Mouse (Mus musculus) embryonic fibroblast, embryonic 13.5 days (primary cell): ENCODE data around the gene Slc39a7. TPM values are rescaled to one million over a fixed set of nuclear protein-coding genes. Genes with fewer than 3 reads are reported as not detected.

ENCODE experiments used
- H3K27ac ChIP-seq: 2 replicates; pipeline ENCODE4 v1.5.1; 2012; ENCODE audit warnings: low read length, control low read depth, inconsistent platforms; ENCODE audit not compliant: insufficient read depth
- H3K4me1 ChIP-seq: 2 replicates; pipeline ENCODE4 v1.6.1; 2011; ENCODE audit warnings: low read length; ENCODE audit not compliant: control insufficient read depth, insufficient read depth
- H3K4me3 ChIP-seq: 2 replicates; pipeline ENCODE4 v1.5.1; 2011; ENCODE audit warnings: mild to moderate bottlenecking, control low read depth, low read length; ENCODE audit not compliant: insufficient read depth
- CTCF ChIP-seq: IDR thresholded peaks from 2 replicates; pipeline ENCODE4 v1.5.1; 2011; ENCODE audit warnings: mild to moderate bottlenecking, control low read depth, low read length, moderate library complexity, borderline replicate concordance; ENCODE audit not compliant: insufficient read depth
- POLR2A ChIP-seq: IDR thresholded peaks from 2 replicates; pipeline ENCODE4 v1.6.1; 2011; ENCODE audit warnings: low read depth, mild to moderate bottlenecking, control low read depth, low read length, moderate library complexity
- polyA plus RNA-seq: library from polyadenylated mRNA; stranded (reverse); fragments of >200 nt; gene quantifications from 2 replicates; pipeline ENCODE4 v1.2.4, GENCODE M21; 2011; ENCODE audit warnings: low read depth; ENCODE audit not compliant: missing spikeins, insufficient read length

The Slc39a7 gene
- polyA plus RNA-seq, 1 experiment: 181 TPM

GRCm38 (mm10) chr17:34032806-34033205, 1.3 kb upstream of the Slc39a7 start:
- Histone ChIP-seq H3K4me3 (peak overlapping the region; percentile 60), H3K4me1 (peaks cover 18% of the 10 kb centered on the region), H3K27ac (no peak overlapping the region)
- TF ChIP-seq CTCF (no peak), POLR2A (no peak; the same call in 1 of the 2 replicates)

- TF ChIP-seq CTCF (no peak), POLR2A (peak; percentile 70)
These were observed 721 bp upstream of the Slc39a7 start for GRCm38 (mm10) chr17:34032174-34032632.

GRCm38 (mm10) chr17:34030861-34031326, 588 bp downstream of the Slc39a7 start:
- TF ChIP-seq CTCF (no peak), POLR2A (peak; percentile 62)
- peaks cover 22% of the 10 kb centered on the region for H3K4me1 ChIP-seq
- peak overlapping the region; percentile 86 for H3K27ac ChIP-seq
- peak overlapping the region; percentile 75 for H3K4me3 ChIP-seq

More at GRCm38 (mm10) chr17:34032174-34032632, 721 bp upstream of the Slc39a7 start:
- H3K4me1 ChIP-seq: peaks cover 18% of the 10 kb centered on the region
- H3K4me3 ChIP-seq: peak overlapping the region; percentile 60
- H3K27ac ChIP-seq: peak overlapping the region; percentile 63; the same call in 1 of the 2 replicates

- peaks cover 24% of the 10 kb centered on the region for H3K4me1 ChIP-seq
These were observed 1.4 kb downstream of the Slc39a7 start for GRCm38 (mm10) chr17:34029890-34030595.

GRCm38 (mm10) chr17:34029150-34029889, 2.2 kb downstream of the Slc39a7 start:
- Histone ChIP-seq H3K27ac (no peak overlapping the region), H3K4me1 (peaks cover 24% of the 10 kb centered on the region), H3K4me3 (peak overlapping the region; percentile 75)
- TF ChIP-seq CTCF: no peak
- TF ChIP-seq POLR2A: no peak

More at GRCm38 (mm10) chr17:34029890-34030595, 1.4 kb downstream of the Slc39a7 start:
- H3K27ac ChIP-seq: peak overlapping the region; percentile 86
- H3K4me3 ChIP-seq: peak overlapping the region; percentile 75
- 0 out of 2 replicates have a peak, but pooled peaks have one; percentile 27 for TF ChIP-seq POLR2A
- no peak for TF ChIP-seq CTCF

- Histone ChIP-seq H3K27ac (no peak overlapping the region), H3K4me3 (no peak overlapping the region), H3K4me1 (peaks cover 24% of the 10 kb centered on the region)
- no peak for TF ChIP-seq CTCF
- TF ChIP-seq POLR2A: peak; percentile 33; the same call in 1 of the 2 replicates
These were observed 2.9 kb downstream of the Slc39a7 start for GRCm38 (mm10) chr17:34028501-34029149.

GRCm38 (mm10) chr17:34027656-34028223, 3.7 kb downstream of the Slc39a7 start, which contains the start of gene H2-Ke6:
TSS of gene H2-Ke6 (minus strand) at chr17:34028060.
- peaks cover 20% of the 10 kb centered on the region; the same call in 1 of the 2 replicates for H3K4me1 ChIP-seq
- peak within 1 kb of the TSS; percentile 32 for H3K27ac ChIP-seq
- peak within 1 kb of the TSS; percentile 53 for H3K4me3 ChIP-seq
- TF ChIP-seq CTCF (0 out of 2 replicates have a peak, but pooled peaks have one; percentile 8), POLR2A (peak; percentile 85)

GRCm38 (mm10) chr17:34026917-34027655, 4.4 kb downstream of the Slc39a7 start:
- TF ChIP-seq POLR2A (peak; percentile 40), CTCF (no peak)
- Histone ChIP-seq H3K4me3 (peak overlapping the region; percentile 53), H3K4me1 (peaks cover 20% of the 10 kb centered on the region; the same call in 1 of the 2 replicates), H3K27ac (peak overlapping the region; percentile 32)
